Mouse (Mus musculus) left cerebral cortex, postnatal 10 days (tissue): Measurements from ENCODE around the gene Cnn2. TPM values are rescaled to one million over a fixed set of nuclear protein-coding genes. Genes with fewer than 3 reads are reported as not detected.

Experiments
- DNase-seq, 2 experiments: peaks; one replicate each; pipeline ENCODE4 v3.0.0; 2021 to 2022; ENCODE audit warnings: low spot score in 2 of 2, mixed read lengths in 1 of 2; ENCODE audit errors: extremely low spot score in 1 of 2
- intact Hi-C: fragments of 180-260 bp; cut with DNase I; formaldehyde crosslinking; loops from one replicate; pipeline ENCODE4 v1.15.1; 2025
- total RNA-seq, 2 experiments: library from RNA; stranded (reverse); gene quantifications; 2 replicates each; pipeline ENCODE4 v1.2.3; 2021

The Cnn2 gene
- total RNA-seq, 2 experiments from 2014 or later: 8.9 to 12.4 TPM

- intact Hi-C loops: loop anchor here (5.0 to 10.0 kb wide), 3 partner anchors 52 to 259 kb away; partner anchors contain the start of genes Ndufs7, Polr2e and Stk11
Observed at GRCm38 (mm10) chr10:79985334-79986231, 2.8 kb upstream of the Cnn2 start.

DNA sequence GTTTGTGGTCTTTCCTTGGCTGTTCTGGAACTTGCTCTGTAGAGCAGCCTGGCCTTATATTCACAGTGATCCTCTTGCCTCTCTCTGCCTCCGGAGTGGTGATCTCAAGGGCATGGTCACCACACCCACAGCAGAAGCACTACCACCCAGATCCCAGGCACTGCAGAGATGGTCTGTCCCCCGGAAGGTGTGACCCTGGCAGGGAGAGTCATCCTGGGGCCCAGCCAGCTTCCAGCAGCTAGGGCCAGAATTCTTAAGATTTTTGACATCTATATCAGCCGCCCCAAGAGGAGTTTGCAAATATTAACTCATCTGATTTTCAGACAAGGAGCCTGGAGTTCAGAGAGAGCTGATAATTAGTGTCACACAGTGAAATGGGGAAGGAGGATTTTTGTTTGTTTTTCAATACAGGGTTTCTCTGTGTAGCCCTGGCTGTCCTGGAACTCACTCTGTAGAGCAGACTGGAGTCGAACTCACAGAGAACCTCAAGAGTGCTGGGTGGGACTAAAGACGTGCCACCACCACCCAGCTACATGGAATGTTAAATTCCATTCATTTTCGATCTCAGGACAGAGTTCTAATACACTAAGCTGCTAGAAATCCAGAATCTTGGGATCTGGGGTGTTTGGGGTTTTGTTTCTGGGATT lies 2.0 kb upstream of the Cnn2 start:
- DNase-seq: no peak
- intact Hi-C loops: loop anchor here (5.0 to 10.0 kb wide), 3 partner anchors 51 to 258 kb away; partner anchors contain the start of genes Ndufs7, Polr2e and Stk11

More at GRCm38 (mm10) chr10:79985334-79986231, 2.8 kb upstream of the Cnn2 start:
- DNase-seq: peak; percentile 52 to 81

DNA sequence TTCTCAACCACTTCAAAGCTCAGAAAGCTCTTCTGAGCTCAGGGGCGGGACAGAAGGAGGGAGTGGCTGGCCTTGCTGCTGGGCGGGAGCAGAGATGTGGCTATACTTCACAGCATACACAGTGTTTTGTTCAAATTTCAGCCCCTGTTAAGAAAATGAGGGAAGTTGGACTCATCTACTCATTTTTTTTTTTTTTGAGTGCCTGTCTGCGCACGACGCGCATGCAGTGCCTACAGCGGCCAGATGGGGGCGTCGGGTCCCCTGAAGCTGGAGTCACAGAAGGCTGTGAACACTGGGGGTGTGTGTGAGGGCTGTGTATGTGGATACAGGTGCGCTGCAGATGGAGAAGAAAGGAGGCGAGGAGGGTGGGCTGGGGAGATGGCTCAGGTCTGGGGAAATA lies 1.4 kb upstream of the Cnn2 start:
- DNase-seq: peak; percentile 54 to 90
- intact Hi-C loops: loop anchor here (5.0 to 10.0 kb wide), 3 partner anchors 50 to 258 kb away; partner anchors contain the start of genes Ndufs7, Polr2e and Stk11

DNA sequence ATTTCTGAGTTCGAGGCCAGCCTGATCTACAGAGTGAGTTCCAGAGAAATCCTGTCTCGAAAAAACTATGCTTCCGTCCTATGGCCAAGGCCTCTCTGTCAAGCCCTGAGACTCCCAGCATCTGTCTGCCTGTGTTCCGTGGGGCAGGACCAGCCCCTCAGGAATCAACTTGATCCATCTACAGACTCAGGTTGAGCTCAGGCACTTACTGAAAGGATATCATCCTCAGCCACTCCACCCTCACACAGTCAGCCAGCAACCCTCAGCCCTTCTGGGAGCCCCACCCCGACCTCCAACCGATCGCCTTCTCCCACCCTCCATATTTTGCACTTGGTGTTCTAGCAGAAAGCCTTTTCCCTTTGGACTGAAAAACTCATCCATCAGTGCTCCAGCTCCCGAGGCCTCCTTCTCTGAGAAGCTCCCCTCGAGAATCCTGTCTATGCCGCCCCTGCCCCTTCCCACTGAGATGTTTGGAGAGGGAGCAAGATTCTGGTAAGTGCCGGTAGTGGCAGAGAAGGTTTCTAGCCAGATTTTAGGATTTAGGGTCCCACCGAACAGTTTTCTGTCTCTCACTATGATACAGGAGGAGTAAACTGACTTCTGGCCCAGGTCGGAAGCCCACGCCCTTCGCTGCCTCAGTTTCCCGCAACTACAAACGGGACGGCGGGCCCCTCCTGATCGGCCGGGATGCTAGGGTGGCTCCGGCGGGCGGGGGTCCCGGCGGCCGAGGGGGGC lies 446 bp upstream of the Cnn2 start:
- DNase-seq: no peak
- intact Hi-C loops: loop anchor here (5.0 to 10.0 kb wide), 3 partner anchors 49 to 257 kb away; partner anchors contain the start of genes Ndufs7, Polr2e and Stk11

DNA sequence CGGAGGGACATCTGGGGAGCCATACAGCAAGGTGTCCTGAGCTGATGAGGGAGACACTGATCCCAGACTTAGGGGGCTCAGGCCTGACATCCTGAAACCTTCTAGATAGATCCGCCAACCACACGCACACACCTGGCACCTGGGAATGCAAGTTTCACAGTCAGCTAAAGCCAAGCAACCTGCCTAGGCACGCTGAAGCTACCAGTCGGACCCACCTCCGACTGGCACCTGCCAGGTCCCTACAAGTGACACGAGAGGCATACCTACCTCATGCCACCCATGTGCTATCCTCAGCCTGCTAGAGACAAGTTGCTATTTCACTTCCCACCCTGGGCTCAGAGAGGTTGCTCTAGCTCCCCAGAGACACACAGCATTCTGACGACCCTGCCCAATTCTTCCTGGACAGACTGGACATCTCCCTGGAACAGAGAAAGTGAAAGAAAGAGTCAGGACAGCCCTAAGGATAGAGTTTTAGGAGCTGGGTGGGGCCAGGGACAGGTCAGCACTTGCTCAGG lies 945 bp downstream of the Cnn2 start:
- intact Hi-C loops: loop anchor here (5.0 to 10.0 kb wide), 3 partner anchors 48 to 255 kb away; partner anchors contain the start of genes Ndufs7, Polr2e and Stk11
- no peak for DNase-seq

DNA sequence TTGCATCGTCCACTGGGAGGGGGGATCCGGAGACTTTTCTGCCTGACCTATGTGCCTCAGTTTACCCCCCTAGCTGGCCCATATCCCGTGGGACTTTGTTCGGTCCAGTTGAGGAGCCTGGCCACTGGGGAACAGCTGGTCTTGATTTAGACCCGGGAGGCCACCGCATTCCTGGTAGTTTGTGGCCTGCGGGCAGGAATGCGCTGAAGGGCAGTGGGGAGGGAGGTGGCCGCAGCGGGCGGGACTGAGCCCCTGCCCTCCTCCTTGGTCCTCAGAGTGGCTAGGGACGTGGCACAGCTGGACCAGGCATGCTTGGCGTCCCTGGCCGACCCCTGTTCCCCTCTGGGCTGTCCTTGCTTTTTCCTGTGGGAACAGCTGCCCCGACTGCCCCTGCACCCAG lies 1.5 kb downstream of the Cnn2 start:
- peak in 1 of 2 experiments; percentile 77 for DNase-seq
- intact Hi-C loops: loop anchor here (5.0 to 10.0 kb wide), 3 partner anchors 47 to 255 kb away; partner anchors contain the start of genes Ndufs7, Polr2e and Stk11

- DNase-seq: no peak
- intact Hi-C loops: no loop called here
Observed at GRCm38 (mm10) chr10:79991099-79991498, 2.7 kb downstream of the Cnn2 start.

GRCm38 (mm10) chr10:79991548-79991947 lies 3.2 kb downstream of the Cnn2 start:
- DNase-seq: no peak
- intact Hi-C loops: no loop called here

- intact Hi-C loops: no loop called here
- DNase-seq: peak in 1 of 2 experiments; percentile 71
Observed at GRCm38 (mm10) chr10:79994397-79995115, 6.2 kb downstream of the Cnn2 start.

DNA sequence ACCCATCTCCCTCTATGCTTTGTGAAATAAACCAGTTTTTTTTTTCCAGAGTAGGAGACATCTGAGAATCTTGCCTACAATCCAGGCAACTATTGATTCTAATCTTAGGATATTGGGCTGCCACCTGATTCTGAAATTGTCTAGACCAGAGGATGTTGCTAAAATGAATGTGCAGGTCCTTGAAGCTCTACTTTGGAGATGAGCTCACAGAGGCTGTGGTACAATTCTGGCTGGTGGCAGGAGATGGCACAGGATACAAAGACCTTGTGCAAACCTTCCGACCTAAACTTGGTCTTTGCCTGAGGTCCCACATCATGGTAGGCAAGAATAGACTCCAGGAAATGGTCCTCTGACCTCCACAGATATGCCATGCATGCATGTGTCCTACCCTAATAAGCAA lies 7.3 kb downstream of the Cnn2 start:
- intact Hi-C loops: no loop called here
- no peak for DNase-seq

- intact Hi-C loops: no loop called here
- peak; percentile 92 to 97 for DNase-seq
Observed at GRCm38 (mm10) chr10:79996272-79997033, 8.1 kb downstream of the Cnn2 start, which contains the start of gene Abca7. Gene Abca7 (plus strand): TSS chr10:79996494.

- peak; percentile 76 for DNase-seq
- intact Hi-C loops: no loop called here
Observed at GRCm38 (mm10) chr10:79997034-79997760, 8.8 kb downstream of the Cnn2 start.

DNA sequence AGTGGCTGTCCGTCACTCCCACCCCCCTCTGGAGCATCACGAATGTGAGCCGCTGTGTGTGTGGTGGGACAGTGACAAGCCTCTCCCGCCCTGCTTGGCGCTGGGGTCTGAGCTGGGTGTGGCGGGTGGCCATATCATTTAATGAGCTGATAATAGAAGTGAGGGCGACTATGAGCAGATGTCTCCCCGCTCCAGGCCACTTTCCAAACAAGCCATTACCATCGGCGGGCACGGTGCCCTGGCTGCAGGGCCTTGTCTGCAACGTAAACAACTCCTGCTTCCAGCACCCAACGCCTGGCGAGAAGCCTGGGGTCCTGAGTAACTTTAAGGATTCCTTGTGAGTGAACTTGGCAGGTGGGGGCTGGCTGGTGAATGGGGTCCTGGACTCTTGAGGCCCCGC lies 9.4 kb downstream of the Cnn2 start:
- intact Hi-C loops: no loop called here
- peak in 1 of 2 experiments; percentile 56 for DNase-seq

- DNase-seq: no peak
- intact Hi-C loops: no loop called here
Observed at GRCm38 (mm10) chr10:80001945-80002344, 13.6 kb downstream of the Cnn2 start.

GRCm38 (mm10) chr10:80002829-80003228 lies 14.4 kb downstream of the Cnn2 start:
- no peak for DNase-seq
- intact Hi-C loops: no loop called here

- intact Hi-C loops: no loop called here
- DNase-seq: peak in 1 of 2 experiments; percentile 63
Observed at GRCm38 (mm10) chr10:80003374-80004232, 15.2 kb downstream of the Cnn2 start.
